Mouse (Mus musculus) frontal cortex, postnatal 25 days (tissue): ENCODE measurements around the gene Pkn1.

Experiments
- DNase-seq, 2 experiments: peaks; one replicate each; pipeline ENCODE4 v3.0.0; 2022; ENCODE audit warnings: low spot score in 2 of 2

The Pkn1 gene

GRCm38 (mm10) chr8:83654725-83655124 is 44.3 kb downstream of the Pkn1 start:
- DNase-seq, result no peak

GRCm38 (mm10) chr8:83653662-83654017 is 45.3 kb downstream of the Pkn1 start:
- DNase-seq, result no peak

- no peak for DNase-seq
These were observed 46.0 kb downstream of the Pkn1 start for GRCm38 (mm10) chr8:83652744-83653661.

- peak; percentile 90 to 94 for DNase-seq
These were observed 46.8 kb downstream of the Pkn1 start, which contains the start of gene Gipc1 for GRCm38 (mm10) chr8:83652030-83652743. Gipc1 (plus strand) TSS chr8:83652677.

- DNase-seq, result no peak
These were observed 49.3 kb downstream of the Pkn1 start for GRCm38 (mm10) chr8:83649699-83650098.

GRCm38 (mm10) chr8:83648031-83648430 is 50.9 kb downstream of the Pkn1 start:
- DNase-seq, result no peak

GRCm38 (mm10) chr8:83647511-83647910 is 51.5 kb downstream of the Pkn1 start:
- DNase-seq, result no peak

GRCm38 (mm10) chr8:83639649-83640048 is 59.3 kb downstream of the Pkn1 start:
- no peak for DNase-seq

- no peak for DNase-seq
These were observed 60.1 kb downstream of the Pkn1 start for GRCm38 (mm10) chr8:83638856-83639255.

- no peak for DNase-seq
These were observed 66.8 kb downstream of the Pkn1 start for GRCm38 (mm10) chr8:83632083-83632707.

- no peak for DNase-seq
These were observed 73.2 kb downstream of the Pkn1 start for GRCm38 (mm10) chr8:83625676-83626299.

GRCm38 (mm10) chr8:83624739-83625138 is 74.2 kb downstream of the Pkn1 start:
- DNase-seq, result no peak

GRCm38 (mm10) chr8:83623549-83623948 is 75.4 kb downstream of the Pkn1 start:
- no peak for DNase-seq

GRCm38 (mm10) chr8:83622389-83622989 is 76.5 kb downstream of the Pkn1 start:
- DNase-seq, result peak; percentile 89 to 94

GRCm38 (mm10) chr8:83621691-83622388 is 77.1 kb downstream of the Pkn1 start:
- DNase-seq, result no peak

GRCm38 (mm10) chr8:83619568-83620285 is 79.3 kb downstream of the Pkn1 start:
- DNase-seq, result no peak

GRCm38 (mm10) chr8:83618566-83618965 is 80.4 kb downstream of the Pkn1 start:
- no peak for DNase-seq

GRCm38 (mm10) chr8:83617111-83617510 is 81.9 kb downstream of the Pkn1 start:
- DNase-seq, result no peak

GRCm38 (mm10) chr8:83616625-83617024 is 82.4 kb downstream of the Pkn1 start:
- no peak for DNase-seq
